Mouse (Mus musculus): ENCODE data around the gene Magi1.

GRCm38 (mm10) chr6:94284089-94284825 is 540 bp upstream of the Magi1 start:
- TF ChIP-seq CTCF (IDR thresholded peaks at IDR 0.05; ENCODE audit: borderline replicate concordance, insufficient read depth, low read depth, low read length) (no peak), POLR2A (IDR thresholded peaks at IDR 0.05; ENCODE audit: borderline replicate concordance, insufficient read depth, low read length) (no peak)

All from cerebellum, adult 2 months (tissue).